Mouse (Mus musculus) gastrocnemius, postnatal 14 days (tissue): Measurements from ENCODE around the gene Ogt. TPM values are rescaled to one million over a fixed set of nuclear protein-coding genes. Genes with fewer than 3 reads are reported as not detected.

Source experiments
- DNase-seq: peaks from one replicate; pipeline ENCODE4 v3.0.0; 2021; ENCODE audit warnings: mixed read lengths
- intact Hi-C: fragments of 180-260 bp; cut with DNase I; formaldehyde crosslinking; loops from one replicate; pipeline ENCODE4 v1.15.1; 2025; ENCODE audit warnings: low total_unique reads
- total RNA-seq, 2 experiments: library from RNA; stranded (reverse); gene quantifications; 2 replicates each; pipeline ENCODE4 v1.2.3; 2021

Ogt gene
- total RNA-seq, 2 experiments from 2014 or later = 49.0 to 56.9 TPM

DNA sequence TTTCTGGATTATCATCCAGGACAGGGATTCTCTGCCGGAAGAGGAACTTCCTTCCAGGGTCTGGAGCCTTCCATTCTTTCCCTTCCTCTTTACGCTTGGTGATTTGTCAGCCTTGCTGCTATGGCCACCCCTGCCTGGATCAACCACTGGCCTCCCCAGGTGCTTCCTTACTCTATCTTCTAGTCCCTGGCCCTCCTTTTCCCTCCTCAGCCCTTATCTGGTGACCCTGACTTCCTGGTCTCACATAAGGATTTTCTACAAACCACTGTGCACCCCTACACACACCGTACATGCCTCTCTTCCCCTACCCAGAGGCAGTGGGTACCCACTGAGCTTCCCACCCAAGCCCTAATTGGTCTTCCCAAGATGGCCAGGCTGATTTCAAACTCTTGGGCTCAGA, 93.4 kb downstream of the Ogt start:
- no peak for DNase-seq

DNA sequence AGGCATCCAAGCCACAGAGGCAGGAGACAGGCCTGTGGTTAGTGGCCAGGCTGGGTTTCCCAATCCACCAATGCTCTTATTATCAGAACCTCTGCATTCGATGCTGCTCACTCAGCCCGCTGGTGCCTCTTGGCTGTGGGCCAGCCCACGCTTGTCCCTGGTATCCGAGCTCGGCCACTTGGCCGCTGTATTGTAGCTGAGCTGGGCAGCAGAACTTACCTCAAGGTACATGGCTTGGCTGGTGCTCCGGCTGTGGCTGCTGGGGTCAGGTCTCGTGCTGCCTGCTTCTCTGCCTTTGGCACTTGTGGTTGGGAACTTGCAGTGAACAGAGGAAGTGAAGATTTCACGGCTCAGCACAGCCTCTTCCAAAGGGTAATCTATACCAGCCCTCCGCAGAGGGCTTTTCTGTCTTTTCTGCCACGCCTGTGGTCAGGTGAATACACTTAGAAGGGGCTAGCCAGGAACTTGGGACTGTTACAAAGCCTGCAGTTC, 94.0 kb downstream of the Ogt start, which contains the start of gene Cxcr3:
TSS of gene Cxcr3 (minus strand) at position 442 of the 492 bp plus-strand sequence.
- peak; percentile 34 for DNase-seq
- intact Hi-C loops = no loop called here

More for the DNA sequence above, 93.4 kb downstream of the Ogt start:
- intact Hi-C loops = no loop called here

Other genes starting within 250 kb of the Ogt start
- gene Zmym3, start 219.2 kb upstream of the Ogt start, total RNA-seq = 1 to 10 TPM; 8.6 to 8.8 TPM
- gene Nono, start 210.7 kb upstream of the Ogt start, total RNA-seq = 10 to 100 TPM; 63.1 to 68.9 TPM
- 100 to 1,000 TPM; 459 to 479 TPM for gene Itgb1bp2, start 191.0 kb upstream of the Ogt start, total RNA-seq
- 1 to 10 TPM; 7.9 to 8.5 TPM for gene Taf1, start 107.3 kb upstream of the Ogt start, total RNA-seq
- under 1 TPM in 1 of 2 experiments, not detected in 1; 0.18 TPM for gene Cxcr3, start 94.2 kb downstream of the Ogt start, total RNA-seq
- gene Gm4779, start 154.4 kb downstream of the Ogt start, total RNA-seq = not detected
- not detected for gene 8030474K03Rik, start 154.6 kb downstream of the Ogt start, total RNA-seq
- 1 to 10 TPM; 3.7 to 5.6 TPM for gene Nhsl2, start 209.3 kb downstream of the Ogt start, total RNA-seq